Mouse (Mus musculus) cerebellum, postnatal 4 days (tissue): ENCODE measurements at regions not wholly inside any gene's neighbourhood (a gene's known extent, or its start where the extent isn't known, plus 50 kb on each side); places are given as distances from the start of the nearest gene placed in this dataset.

ENCODE experiments used
- DNase-seq, 2 experiments: peaks; one replicate each; pipeline ENCODE4 v3.0.0; 2022; ENCODE audit warnings: low spot score in 2 of 2, mixed read lengths in 1 of 2

- no peak for DNase-seq
Observed at GRCm38 (mm10) chr2:159950369-159950768, 383.6 kb downstream of the Gm826 start.

DNA sequence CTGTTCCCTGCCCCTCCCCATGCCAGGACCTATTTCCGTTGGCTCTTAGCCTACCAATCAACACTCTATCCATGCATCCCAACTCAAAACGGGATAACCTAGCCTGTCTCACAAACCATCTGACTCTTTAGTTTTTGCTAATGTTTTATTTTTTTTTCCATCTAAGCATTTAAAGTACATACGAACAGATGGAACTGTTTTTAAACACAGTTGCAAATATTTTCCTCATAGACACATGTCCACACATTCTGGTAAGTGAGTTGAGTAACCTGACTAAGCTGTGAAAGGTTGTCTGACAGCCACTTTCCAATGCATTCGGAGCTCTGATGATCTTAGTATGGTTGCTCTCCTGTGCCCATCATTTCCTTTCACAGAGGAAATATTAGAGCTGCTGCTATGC lies 384.9 kb downstream of the Gm826 start:
- no peak for DNase-seq

DNA sequence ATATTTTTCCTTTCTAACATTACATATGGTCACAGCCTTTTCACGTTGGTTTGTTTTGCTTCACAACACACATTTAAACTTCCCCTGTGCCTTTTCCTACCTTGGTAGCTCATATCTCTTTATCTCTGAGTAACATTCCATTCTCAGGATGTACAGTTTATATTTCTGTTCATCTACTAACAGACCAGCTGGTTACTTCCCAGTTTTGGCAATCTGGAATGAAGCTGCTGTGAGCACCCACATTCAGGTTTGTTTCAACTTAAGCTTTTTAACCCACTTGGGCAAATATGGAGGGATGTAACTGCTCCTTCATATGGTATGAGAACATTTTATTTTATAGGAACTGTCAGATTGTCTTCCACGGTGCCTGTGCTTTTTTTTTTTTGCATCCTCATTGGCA lies 403.2 kb downstream of the Gm826 start:
- DNase-seq, result no peak

- no peak for DNase-seq
Observed at GRCm38 (mm10) chr2:159889701-159890100, 444.3 kb downstream of the Gm826 start.

DNA sequence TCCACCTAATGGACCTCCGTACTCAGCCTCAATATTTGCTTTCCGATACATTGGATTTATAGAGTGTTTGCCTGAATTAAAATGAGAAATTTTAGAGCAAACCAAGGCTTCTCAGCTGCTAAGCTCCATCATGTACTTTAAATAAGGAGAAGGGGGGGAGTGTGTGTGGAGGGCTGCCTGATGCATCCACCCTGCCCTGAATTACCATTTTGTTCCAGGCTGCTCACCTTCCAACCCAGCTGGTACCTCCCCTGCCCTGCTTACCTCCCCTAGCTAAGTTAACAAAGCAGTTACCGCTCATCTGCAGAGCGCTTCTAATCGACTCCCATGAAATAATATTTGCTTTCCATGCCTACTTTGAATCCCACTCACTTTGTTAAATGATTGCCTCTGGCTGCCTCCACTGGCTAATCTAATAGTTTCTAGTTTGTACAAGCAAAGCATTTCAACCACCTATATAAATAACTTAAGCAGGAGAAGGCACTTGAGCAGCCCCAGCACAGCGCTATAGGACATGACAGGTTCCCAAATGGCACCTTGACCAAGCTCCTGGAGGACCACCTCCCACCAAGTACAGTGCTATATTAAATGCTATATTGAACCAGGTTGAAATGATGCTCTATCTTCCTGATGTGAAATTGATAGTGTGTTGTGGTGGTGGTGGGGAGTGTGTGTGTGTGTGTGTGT lies 449.0 kb downstream of the Gm826 start:
- no peak for DNase-seq

- no peak for DNase-seq
Observed at GRCm38 (mm10) chr2:159866981-159867380, 467.0 kb downstream of the Gm826 start.

DNA sequence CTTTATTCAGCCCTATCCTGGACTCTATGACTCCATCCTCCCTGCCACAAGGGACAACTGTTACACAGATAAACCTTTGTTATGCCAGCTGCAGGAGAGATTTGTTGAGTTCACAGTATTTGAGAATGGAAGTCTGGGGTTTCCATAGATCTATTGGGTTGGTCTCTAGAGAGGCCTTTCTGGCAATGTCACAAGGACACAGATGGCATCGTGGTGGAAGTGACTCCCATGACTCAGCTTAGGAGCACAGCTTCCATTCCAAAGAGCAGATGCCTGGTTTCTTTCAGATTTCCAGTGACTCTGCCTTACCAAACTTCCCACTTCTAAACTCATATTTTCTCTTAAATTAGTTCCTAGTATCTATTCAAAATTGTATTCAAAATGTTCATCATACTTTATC lies 467.6 kb downstream of the Gm826 start:
- peak in 1 of 2 experiments; percentile 21 for DNase-seq

DNA sequence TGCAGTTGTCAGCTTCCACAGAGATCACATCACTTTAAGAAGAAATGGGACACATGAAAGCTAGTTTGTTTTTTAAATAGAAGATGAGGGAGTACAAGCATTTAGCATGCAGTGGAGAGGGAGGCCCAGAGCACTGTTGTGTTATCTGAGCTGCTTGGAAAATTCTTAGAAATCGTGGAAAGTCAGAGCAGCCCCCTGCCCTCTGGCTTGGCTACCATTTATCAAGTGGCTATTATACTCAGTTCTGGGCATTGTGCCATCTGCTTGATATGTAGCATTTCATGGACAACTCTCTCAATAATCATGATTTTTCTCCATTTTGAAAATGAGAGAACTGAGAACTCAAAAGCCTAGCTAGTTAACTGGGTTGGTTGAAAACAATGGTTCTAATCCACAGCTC lies 470.8 kb downstream of the Gm826 start:
- no peak for DNase-seq

DNA sequence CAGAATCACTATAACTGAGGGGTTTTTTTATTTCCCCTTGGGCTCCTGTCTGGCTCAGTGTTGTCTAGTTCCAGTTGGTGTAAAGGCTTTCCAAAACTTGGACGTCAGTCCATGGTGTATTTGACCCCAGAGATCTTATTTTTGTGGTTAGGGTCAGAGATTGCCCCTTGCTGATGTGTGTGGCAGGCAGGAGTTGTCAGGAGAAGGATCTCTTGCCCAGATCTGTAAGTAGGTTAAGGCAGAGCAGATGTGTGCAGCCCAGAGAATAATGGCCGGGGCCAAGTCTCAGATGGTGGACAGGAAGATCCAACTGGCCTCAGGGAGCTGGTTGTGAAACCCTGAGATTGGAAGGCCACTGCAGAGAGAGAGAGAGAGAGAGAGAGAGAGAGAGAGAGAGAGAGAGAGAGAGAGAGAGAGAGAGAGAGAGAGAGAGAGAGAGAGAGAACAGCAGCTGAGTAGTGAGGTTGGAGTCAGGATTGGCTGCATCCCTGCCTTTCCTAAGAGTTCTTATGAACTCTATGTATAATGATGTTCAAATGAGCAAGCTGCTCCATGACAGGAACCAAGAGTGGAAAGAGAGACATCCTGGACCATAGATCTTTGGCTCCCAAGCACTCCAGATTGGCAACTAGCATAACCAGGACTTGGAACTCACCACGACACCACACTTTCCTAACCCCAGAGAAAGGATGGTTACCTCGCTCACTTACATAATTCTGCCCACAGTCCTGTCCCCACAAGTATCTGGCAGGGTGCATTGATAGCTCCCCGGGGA lies 479.9 kb downstream of the Gm826 start:
- no peak for DNase-seq

- DNase-seq, result peak in 1 of 2 experiments; percentile 16
Observed at GRCm38 (mm10) chr2:159852959-159853358, 481.0 kb downstream of the Gm826 start.

GRCm38 (mm10) chr2:159832488-159833113 lies 501.4 kb downstream of the Gm826 start:
- DNase-seq, result peak in 1 of 2 experiments; percentile 2

GRCm38 (mm10) chr2:159826417-159826816 lies 507.5 kb downstream of the Gm826 start:
- DNase-seq, result no peak

- peak in 1 of 2 experiments; percentile 1 for DNase-seq
Observed at GRCm38 (mm10) chr2:159818556-159818955, 515.4 kb downstream of the Gm826 start.

- no peak for DNase-seq
Observed at GRCm38 (mm10) chr2:159816344-159816743, 517.6 kb downstream of the Gm826 start.
